Mouse (Mus musculus) ES-E14 (cell line): ENCODE results near the gene Kbtbd8. TPM values are rescaled to one million over a fixed set of nuclear protein-coding genes. Genes with fewer than 3 reads are reported as not detected.
A peak's percentile ranks its signal among the peaks of the same experiment; 100 is the strongest.

Experiments
- DNase-seq: peaks from one replicate; pipeline ENCODE4 v3.0.0-alpha.2; 2013; ENCODE audit warnings: low read depth, low spot score
- H3K27ac ChIP-seq: 2 replicates; pipeline ENCODE4 v1.5.1; 2012; ENCODE audit warnings: low read depth, mild to moderate bottlenecking, low read length, moderate library complexity, mixed read lengths; ENCODE audit not compliant: poor library complexity, insufficient read depth, severe bottlenecking
- H3K36me3 ChIP-seq: 2 replicates; pipeline ENCODE4 v1.6.1; 2012; ENCODE audit warnings: mild to moderate bottlenecking, low read length, moderate library complexity, mixed read lengths; ENCODE audit not compliant: control insufficient read depth, poor library complexity, insufficient read depth, severe bottlenecking
- H3K4me1 ChIP-seq, 2 experiments: fragments of 150-350 bp in 1 of 2; sonication (generic) in 1 of 2; 2 replicates each; pipeline ENCODE4 v1.6.1; 2012; ENCODE audit warnings: low read length in 2 of 2, mild to moderate bottlenecking in 1 of 2, mixed read lengths in 1 of 2; ENCODE audit not compliant: control insufficient read depth in 2 of 2, insufficient read depth in 2 of 2, poor library complexity in 1 of 2
- H3K4me3 ChIP-seq, 2 experiments: fragments of 150-350 bp in 1 of 2; sonication (generic) in 1 of 2; 2 replicates each; pipeline ENCODE4 v1.5.1; 2012; ENCODE audit warnings: low read length in 2 of 2, low read depth in 1 of 2, mild to moderate bottlenecking in 1 of 2, mixed read lengths in 1 of 2; ENCODE audit not compliant: insufficient read depth in 1 of 2, poor library complexity in 1 of 2, severe bottlenecking in 1 of 2
- H3K9ac ChIP-seq: 2 replicates; pipeline ENCODE4 v1.6.1; 2012; ENCODE audit warnings: low read depth, mild to moderate bottlenecking, low read length, mixed read lengths; ENCODE audit not compliant: poor library complexity, insufficient read depth, severe bottlenecking
- H3K9me3 ChIP-seq: fragments of 150-350 bp; sonication (generic); 2 replicates; pipeline ENCODE4 v1.6.1; 2012; ENCODE audit warnings: low read depth, mild to moderate bottlenecking, low read length; ENCODE audit not compliant: control insufficient read depth, insufficient read depth
- CHD2 ChIP-seq: IDR thresholded peaks from 2 replicates; pipeline ENCODE4 v1.6.1; 2014; ENCODE audit warnings: mild to moderate bottlenecking, low read depth, low read length, inconsistent platforms
- HCFC1 ChIP-seq: IDR thresholded peaks from 2 replicates; pipeline ENCODE4 v1.6.1; 2012; ENCODE audit warnings: low read length, inconsistent platforms, borderline replicate concordance; ENCODE audit not compliant: insufficient read depth
- MAFK ChIP-seq: IDR thresholded peaks from 2 replicates; pipeline ENCODE4 v1.6.1; 2014; ENCODE audit warnings: mild to moderate bottlenecking, low read depth, low read length, inconsistent platforms; ENCODE audit not compliant: insufficient read depth
- ZC3H11A ChIP-seq: IDR thresholded peaks from 2 replicates; pipeline ENCODE4 v1.6.1; 2012; ENCODE audit warnings: low read depth, mild to moderate bottlenecking, inconsistent platforms, low read length, borderline replicate concordance
- ZNF384 ChIP-seq: IDR thresholded peaks from 2 replicates; pipeline ENCODE4 v1.6.1; 2012; ENCODE audit warnings: low read depth, low read length, inconsistent platforms
- in situ Hi-C, 2 experiments: fragments of 600-800 bp; cut with MboI; formaldehyde crosslinking; loops; one replicate each; pipeline ENCODE4 v1.15.1; 2025; ENCODE audit warnings: low sequenced_read_pairs in 2 of 2, inconsistent platforms in 1 of 2; ENCODE audit not compliant: unreplicated experiment in 2 of 2
- total RNA-seq: library from RNA; depleted of rRNA; stranded (reverse); fragments of 300-350 nt; gene quantifications from 2 replicates; pipeline ENCODE4 v1.2.3, GENCODE M21; 2012; rRNA removed

The Kbtbd8 gene
- 17.7 and 21.6 TPM in 2 replicates for total RNA-seq

DNA sequence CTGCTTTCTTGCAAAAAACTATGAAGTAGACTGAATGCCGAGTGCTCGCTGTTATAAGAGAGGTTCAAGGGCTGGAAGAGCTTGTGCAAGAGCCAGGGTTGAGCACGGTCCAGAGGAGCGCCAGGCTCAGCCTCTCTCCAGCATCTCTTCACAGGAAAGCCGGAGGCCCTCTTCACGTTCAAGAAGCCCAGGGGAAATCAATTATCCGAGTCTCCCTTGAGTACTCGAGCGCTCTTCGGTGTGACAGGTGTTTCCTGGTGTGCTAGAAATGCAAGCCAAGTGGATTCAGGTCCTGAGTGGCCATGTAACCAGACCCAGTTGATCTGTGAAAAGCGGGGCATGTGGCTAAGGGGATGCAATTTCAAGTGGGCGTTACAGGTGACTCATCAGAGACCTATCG is at the start of gene Kbtbd8:
Gene Kbtbd8, plus strand, starts transcription at position 295 of the 400 bp plus-strand sequence.
- Histone ChIP-seq H3K4me3 (peak within 1 kb of the TSS; percentile 89 to 96), H3K27ac (no peak within 1 kb of the TSS), H3K9ac (peak within 1 kb of the TSS; percentile 87), H3K4me1 (peaks cover 0 to 4% of the 10 kb centered on the region in 2 experiments; a peak in 1 of 4 replicates), H3K36me3 (no peaks in the 10 kb centered on the region; the same call in 1 of the 2 replicates), H3K9me3 (no peaks in the 10 kb centered on the region)
- DNase-seq, result no peak
- in situ Hi-C loops, result no loop called here
- TF ChIP-seq ZC3H11A (no peak), ZNF384 (no peak), HCFC1 (no peak), MAFK (no peak), CHD2 (no peak)

DNA sequence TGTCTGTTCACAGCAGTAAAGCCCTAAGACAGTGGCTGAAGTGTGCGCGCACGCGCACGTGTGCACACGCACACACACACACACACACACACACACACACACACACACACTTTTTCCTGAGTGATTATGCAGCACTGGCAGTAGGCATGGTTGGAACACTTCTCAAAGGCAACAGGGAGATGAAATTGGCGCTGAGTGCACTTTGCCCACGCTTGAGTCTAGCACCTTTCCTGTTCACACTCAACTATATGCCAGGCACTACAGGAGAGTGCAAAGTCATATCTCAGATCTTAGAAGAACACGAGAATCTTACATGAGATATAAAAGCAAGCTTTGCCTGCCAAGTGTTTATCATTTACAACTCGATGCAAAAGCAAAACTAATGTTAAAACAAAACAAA is 47.3 kb upstream of the Kbtbd8 start:
- DNase-seq, result no peak
- Histone ChIP-seq H3K4me1 (no peaks in the 10 kb centered on the region), H3K9ac (no peak overlapping the region), H3K9me3 (no peaks in the 10 kb centered on the region), H3K27ac (no peak overlapping the region), H3K36me3 (no peaks in the 10 kb centered on the region), H3K4me3 (no peak overlapping the region)
- in situ Hi-C loops, result no loop called here
- TF ChIP-seq ZNF384 (no peak), HCFC1 (no peak), ZC3H11A (no peak), MAFK (no peak), CHD2 (no peak)

DNA sequence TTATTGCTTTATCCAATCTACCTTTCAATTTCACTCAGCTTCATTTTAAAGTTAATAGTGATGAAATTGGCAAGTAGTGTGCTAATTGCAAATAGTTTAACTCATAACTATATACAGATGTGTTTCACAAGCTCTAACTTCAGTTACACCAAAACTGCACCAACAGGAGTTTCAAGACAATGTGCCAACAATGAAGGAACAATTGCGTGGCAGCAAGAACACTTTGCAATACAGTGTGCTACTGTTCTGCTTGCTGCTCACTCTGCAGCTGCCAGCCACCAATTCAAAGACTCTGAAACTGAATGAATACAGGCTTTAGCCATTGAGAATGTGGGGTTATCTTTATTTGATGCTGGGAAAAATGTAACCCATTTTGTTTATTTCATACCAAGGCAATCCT is 31.8 kb upstream of the Kbtbd8 start:
- H3K36me3 ChIP-seq, result no peaks in the 10 kb centered on the region
- no peak for DNase-seq
- in situ Hi-C loops, result no loop called here
- no peak overlapping the region for H3K27ac ChIP-seq
- no peak overlapping the region for H3K9ac ChIP-seq
- H3K4me3 ChIP-seq, result no peak overlapping the region
- H3K4me1 ChIP-seq, result no peaks in the 10 kb centered on the region
- no peak for TF ChIP-seq ZNF384
- TF ChIP-seq HCFC1, result no peak
- no peak for TF ChIP-seq MAFK
- TF ChIP-seq CHD2, result no peak
- no peak for TF ChIP-seq ZC3H11A
- no peaks in the 10 kb centered on the region for H3K9me3 ChIP-seq

DNA sequence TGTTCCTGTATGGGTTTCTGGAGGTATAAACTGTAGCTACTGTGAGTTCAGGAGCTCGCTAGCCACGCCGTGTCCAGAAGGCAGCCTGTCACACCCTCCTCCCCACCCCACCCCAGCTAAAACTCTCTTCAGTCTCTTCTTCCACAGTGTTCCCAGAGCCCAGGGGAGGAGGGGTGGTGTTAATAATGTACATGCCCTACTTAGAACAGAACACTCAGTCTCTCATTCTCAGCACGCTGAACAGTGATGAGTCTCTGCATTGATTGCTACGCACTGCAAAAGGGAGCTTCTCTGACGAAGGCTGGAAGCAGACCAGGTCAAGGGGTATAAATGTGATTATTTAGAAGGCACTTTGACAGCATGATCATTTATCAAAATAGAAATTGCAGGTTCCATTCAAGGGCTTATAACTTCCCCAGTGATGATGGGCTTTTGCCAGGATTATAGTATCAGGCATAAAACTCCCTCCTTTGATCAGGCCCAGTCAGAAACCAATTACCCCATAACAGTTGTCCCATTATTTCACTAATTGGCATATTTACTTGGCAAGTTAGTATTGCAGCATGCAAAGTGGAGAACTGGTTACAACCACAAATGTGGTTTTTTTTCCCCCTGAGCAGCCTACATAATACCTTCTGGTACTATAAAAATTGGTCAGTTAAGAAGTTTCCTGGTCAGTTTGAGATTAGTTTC is 29.7 kb upstream of the Kbtbd8 start:
- no peak overlapping the region for H3K9ac ChIP-seq
- no peak overlapping the region for H3K4me3 ChIP-seq
- no peaks in the 10 kb centered on the region for H3K9me3 ChIP-seq
- no peak for TF ChIP-seq ZC3H11A
- TF ChIP-seq MAFK, result no peak
- TF ChIP-seq HCFC1, result no peak
- H3K36me3 ChIP-seq, result no peaks in the 10 kb centered on the region
- no peaks in the 10 kb centered on the region for H3K4me1 ChIP-seq
- no peak for DNase-seq
- H3K27ac ChIP-seq, result no peak overlapping the region
- in situ Hi-C loops, result no loop called here
